Mouse (Mus musculus) heart, adult 2 months (tissue): Measurements from ENCODE around the gene Sox13.

Experiments
- CTCF ChIP-seq: fragments of 200-600 bp; IDR thresholded peaks from 2 replicates; pipeline ENCODE4 v1.8.1; 2022; ENCODE audit warnings: antibody characterized with exemption, mild to moderate bottlenecking, moderate library complexity
- EP300 ChIP-seq: fragments of 200-500 bp; IDR thresholded peaks from 2 replicates; pipeline ENCODE4 v1.6.1; 2011; ENCODE audit warnings: low read depth, low read length, control low read depth; ENCODE audit not compliant: insufficient read depth

- TF ChIP-seq CTCF = peak; percentile 27; the same call in 1 of the 2 replicates
- 0 out of 2 replicates have a peak, but pooled peaks have one; percentile 6 for TF ChIP-seq EP300
Measured at GRCm38 (mm10) chr1:133397483-133398237, 26.5 kb downstream of the Sox13 start.
